Mouse (Mus musculus) bone marrow, adult 2 months (tissue): ENCODE results near the gene Il7r. TPM values are rescaled to one million over a fixed set of nuclear protein-coding genes. Genes with fewer than 3 reads are reported as not detected.

Experiments
- H3K27ac ChIP-seq: fragments of 200-500 bp; 2 replicates; pipeline ENCODE4 v1.5.1; 2012; ENCODE audit warnings: low read depth, mild to moderate bottlenecking, control low read depth, inconsistent platforms, low read length; ENCODE audit not compliant: control insufficient read depth, poor library complexity, insufficient read depth
- H3K4me1 ChIP-seq: fragments of 200-500 bp; 2 replicates; pipeline ENCODE4 v1.6.1; 2011; ENCODE audit warnings: low read length; ENCODE audit not compliant: control insufficient read depth, insufficient read depth
- H3K4me3 ChIP-seq: fragments of 200-500 bp; replicated peaks from 2 replicates; pipeline ENCODE3; 2011; ENCODE audit warnings: mild to moderate bottlenecking, low read depth, low read length, control low read depth; ENCODE audit not compliant: control insufficient read depth
- CTCF ChIP-seq: fragments of 200-500 bp; IDR thresholded peaks from 2 replicates; pipeline ENCODE4 v1.5.1; 2011; ENCODE audit warnings: low read length, control low read depth; ENCODE audit not compliant: control insufficient read depth, insufficient read depth
- POLR2A ChIP-seq: fragments of 200-500 bp; IDR thresholded peaks from 2 replicates; pipeline ENCODE4 v1.6.1; 2011; ENCODE audit warnings: low read depth, mild to moderate bottlenecking, control low read depth, low read length, borderline replicate concordance; ENCODE audit not compliant: control insufficient read depth
- WGBS: fragments of 180-500 bp; shearing (Covaris S2); methylation state at CpG from one replicate; pipeline ENCODE4 v1.1.7; 2018; 5-methylcytosine and 5-hydroxymethylcytosine counted together
- polyA plus RNA-seq: library from polyadenylated mRNA; stranded (reverse); fragments of >200 nt; gene quantifications from 2 replicates; pipeline ENCODE4 v1.2.4, GENCODE M21; 2011; ENCODE audit warnings: low replicate concordance; ENCODE audit not compliant: missing spikeins, insufficient read depth, insufficient read length

The Il7r gene
- polyA plus RNA-seq, 1 experiment = 14.5 TPM

DNA sequence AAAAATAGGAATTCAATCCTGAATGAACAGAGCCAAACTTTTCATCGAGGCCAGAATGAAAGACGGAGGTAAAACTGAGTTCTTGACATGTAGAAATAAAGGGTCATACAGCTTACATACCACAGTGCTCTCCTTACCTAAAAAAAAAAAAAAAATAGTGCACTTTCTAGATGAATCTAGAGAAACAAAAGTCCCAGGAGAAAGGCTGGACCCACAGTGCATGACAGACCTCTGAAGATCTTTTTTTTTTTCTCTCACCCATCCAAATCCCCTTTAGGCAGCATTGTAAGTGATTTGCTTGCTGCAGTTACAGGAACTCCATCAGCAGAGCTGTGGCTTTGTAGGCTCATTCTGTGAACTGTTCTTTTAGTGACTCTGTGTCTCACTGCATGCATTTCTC, 19.0 kb upstream of the Il7r start:
- H3K4me1 ChIP-seq = no peaks in the 10 kb centered on the region; the same call in 1 of the 2 replicates
- H3K4me3 ChIP-seq = no peak overlapping the region
- WGBS = 83% methylated on average over 2 of the region's 2 CpGs
- TF ChIP-seq POLR2A = no peak
- no peak for TF ChIP-seq CTCF
- H3K27ac ChIP-seq = no peak overlapping the region

DNA sequence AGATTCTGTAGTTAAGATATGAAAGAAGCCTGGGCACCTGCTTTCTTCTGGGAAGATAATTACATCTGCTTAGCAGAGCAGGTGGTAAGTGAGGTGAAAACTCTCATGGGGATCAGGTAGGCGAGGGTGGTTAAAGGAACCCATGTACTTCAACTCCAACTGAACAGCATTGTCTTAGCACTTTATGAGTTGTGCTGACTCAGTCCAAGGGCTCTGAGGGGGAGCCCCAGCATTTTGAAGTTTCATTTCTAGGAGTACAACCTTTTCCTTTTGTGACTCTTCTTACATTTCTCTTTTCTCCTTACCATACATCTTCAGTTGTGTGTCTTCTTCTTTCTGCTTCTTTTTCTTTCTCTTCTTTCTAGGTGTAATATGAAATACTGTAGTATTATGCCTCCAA, 5.2 kb upstream of the Il7r start:
- Histone ChIP-seq H3K4me1 (no peaks in the 10 kb centered on the region), H3K4me3 (no peak overlapping the region), H3K27ac (no peak overlapping the region)
- 57% methylated on average over 1 of the region's 1 CpGs for WGBS
- no peak for TF ChIP-seq POLR2A
- no peak for TF ChIP-seq CTCF

DNA sequence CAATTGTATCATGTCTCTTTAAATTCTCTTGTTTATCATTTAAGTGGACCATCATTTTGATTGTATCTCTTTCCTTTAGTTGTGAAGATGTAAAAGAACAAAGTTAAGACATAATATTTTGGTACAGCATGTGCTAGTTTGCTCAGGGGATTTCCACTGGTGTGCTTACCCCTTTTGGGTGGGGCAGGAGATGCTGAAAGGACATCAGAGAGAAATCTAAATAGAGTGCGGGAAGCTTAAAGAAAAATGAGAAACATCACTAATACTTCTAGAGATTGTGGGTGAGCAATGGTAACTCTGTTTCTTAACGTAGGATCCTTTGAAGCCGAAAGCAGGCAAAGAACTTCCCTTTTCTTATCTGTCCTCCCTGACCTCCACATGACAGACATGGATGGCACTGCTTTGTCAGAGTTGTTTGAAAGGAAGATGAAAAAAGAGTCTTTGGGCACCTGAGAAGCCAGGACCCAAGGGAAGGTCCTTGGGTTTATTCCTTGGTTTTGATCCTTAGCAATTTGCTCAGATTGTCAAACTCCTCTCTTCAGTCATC, 3.5 kb upstream of the Il7r start:
- no peak for TF ChIP-seq CTCF
- TF ChIP-seq POLR2A = no peak
- no peak overlapping the region for H3K27ac ChIP-seq
- no peaks in the 10 kb centered on the region; the same call in 1 of the 2 replicates for H3K4me1 ChIP-seq
- H3K4me3 ChIP-seq = no peak overlapping the region
- WGBS = 18% methylated on average over 3 of the region's 3 CpGs

DNA sequence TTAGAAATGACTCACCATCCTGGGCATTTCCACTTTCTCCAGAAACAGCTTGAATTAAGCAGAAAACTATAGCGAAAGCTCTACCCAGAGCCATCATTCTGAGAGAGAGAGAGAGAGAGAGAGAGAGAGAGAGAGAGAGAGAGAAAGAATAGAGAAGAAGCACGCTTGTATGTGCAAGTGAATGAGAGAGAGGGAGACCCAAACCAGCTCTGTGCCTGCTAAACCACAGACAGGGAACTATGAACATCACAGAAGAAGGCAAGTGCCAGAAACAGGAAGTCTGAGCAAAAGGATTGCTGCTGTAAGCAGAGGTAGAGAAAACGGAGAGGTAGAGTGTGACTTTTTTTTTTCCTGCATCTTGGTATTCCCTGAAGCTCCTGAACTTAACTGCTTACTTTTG, 330 bp downstream of the Il7r start:
- 6% methylated on average over 3 of the region's 3 CpGs for WGBS
- Histone ChIP-seq H3K4me3 (peak overlapping the region; percentile 9), H3K4me1 (no peaks in the 10 kb centered on the region; the same call in 1 of the 2 replicates), H3K27ac (no peak overlapping the region; the same call in 1 of the 2 replicates)
- TF ChIP-seq CTCF = no peak
- TF ChIP-seq POLR2A = no peak

DNA sequence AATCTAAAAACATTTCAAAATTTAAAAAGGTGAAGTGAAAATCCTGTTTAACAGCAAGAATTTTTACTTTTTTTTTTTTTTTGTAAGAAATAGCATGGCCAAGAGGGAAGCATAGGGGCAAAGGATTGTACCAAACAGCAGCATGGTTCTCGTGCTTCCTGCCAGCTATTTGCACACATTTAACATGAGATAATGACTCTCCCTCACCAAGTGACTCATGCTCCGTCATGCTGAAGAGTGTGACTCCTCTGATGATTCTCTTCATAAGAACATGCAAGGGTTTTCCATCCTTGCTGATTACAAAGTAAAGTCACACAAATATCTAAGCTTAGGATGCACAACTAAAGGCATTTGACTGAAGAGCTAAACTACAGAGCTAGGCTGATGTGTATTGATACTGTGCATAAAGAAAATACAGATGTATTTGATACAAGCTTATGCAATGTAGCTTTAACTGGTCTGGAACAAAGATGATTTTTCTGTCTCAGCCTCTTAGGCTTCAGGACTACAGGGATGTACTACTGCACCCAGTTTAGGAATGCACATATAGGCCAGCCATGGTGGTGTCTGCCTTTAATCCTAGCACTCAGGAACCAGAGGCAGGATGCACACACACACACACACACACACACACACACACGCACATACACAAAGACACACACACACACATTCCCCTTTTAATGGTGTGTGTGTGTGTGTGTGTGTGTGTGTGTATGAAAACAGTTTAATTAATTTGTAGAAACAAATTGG, 1.6 kb downstream of the Il7r start:
- TF ChIP-seq POLR2A (no peak), CTCF (no peak)
- WGBS = 43% methylated on average over 3 of the region's 3 CpGs
- no peaks in the 10 kb centered on the region; the same call in 1 of the 2 replicates for H3K4me1 ChIP-seq
- H3K4me3 ChIP-seq = peak overlapping the region; percentile 61
- H3K27ac ChIP-seq = no peak overlapping the region

DNA sequence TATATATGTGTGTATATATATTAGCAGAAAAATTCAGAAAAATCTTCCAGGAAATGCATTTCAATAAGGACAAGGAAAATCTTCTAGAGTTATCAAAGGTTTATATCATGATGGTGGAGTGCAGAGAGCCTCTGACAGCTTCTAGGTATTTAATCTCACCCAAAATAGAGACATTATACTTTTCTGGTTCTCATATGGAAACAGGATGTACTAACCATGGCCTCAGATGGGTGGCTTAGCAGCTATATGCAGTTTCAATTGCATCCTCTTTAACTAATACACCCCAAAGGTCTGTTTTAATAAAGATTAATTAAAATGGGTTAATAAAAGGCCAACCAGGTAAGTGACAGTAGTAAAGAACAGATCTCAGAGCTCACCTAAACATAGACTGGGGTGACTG, 3.6 kb downstream of the Il7r start:
- no peaks in the 10 kb centered on the region; the same call in 1 of the 2 replicates for H3K4me1 ChIP-seq
- TF ChIP-seq POLR2A (no peak), CTCF (no peak)
- H3K27ac ChIP-seq = no peak overlapping the region
- H3K4me3 ChIP-seq = no peak overlapping the region

DNA sequence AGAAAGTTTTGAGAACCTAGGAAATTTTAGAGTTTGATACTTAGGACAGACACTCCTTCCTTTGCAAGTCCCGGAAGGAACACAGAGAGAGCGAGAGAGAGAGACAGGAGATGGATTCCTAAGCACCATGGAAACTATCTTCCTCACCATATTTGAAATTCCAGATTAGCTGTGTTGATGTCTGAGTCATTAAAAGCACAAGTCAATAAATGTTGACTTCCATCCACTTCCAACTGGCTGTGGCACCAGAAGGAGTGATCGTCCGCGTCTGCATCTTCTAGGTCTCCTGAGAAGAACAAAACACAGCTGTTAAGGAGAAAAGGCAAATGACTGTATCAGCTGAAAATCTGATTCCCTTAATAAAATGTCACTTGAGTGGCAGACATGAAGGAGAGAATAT, 5.1 kb downstream of the Il7r start:
- 89% methylated on average over 5 of the region's 5 CpGs for WGBS
- Histone ChIP-seq H3K27ac (no peak overlapping the region), H3K4me1 (no peaks in the 10 kb centered on the region; the same call in 1 of the 2 replicates), H3K4me3 (no peak overlapping the region)
- TF ChIP-seq POLR2A (no peak), CTCF (no peak)

DNA sequence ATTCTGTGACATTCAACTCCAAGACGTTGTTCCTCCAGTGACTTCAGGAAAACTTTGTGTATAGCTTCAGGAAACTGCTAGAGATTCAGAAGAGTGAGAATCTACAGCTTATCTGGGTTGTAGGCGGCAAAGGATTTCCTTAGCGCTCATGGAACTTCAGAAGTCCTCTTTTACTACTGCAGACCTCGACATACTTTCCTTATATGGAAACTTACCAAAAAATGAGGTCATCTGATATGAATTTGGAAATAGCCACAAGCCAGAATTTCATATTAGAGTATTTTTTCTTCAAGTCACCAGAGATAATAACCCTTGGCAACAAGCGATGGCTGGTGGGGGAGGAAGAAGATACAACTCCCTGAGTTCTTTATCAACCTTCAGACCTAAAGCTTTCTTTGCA, 6.0 kb downstream of the Il7r start:
- 54% methylated on average over 5 of the region's 5 CpGs for WGBS

More for the DNA sequence above, 6.0 kb downstream of the Il7r start:
- TF ChIP-seq POLR2A (no peak), CTCF (no peak)
- Histone ChIP-seq H3K4me1 (no peaks in the 10 kb centered on the region; the same call in 1 of the 2 replicates), H3K27ac (no peak overlapping the region), H3K4me3 (no peak overlapping the region)
